25 mouse cellular contexts compared by ENCODE assay signal in the genomic region with DNA sequence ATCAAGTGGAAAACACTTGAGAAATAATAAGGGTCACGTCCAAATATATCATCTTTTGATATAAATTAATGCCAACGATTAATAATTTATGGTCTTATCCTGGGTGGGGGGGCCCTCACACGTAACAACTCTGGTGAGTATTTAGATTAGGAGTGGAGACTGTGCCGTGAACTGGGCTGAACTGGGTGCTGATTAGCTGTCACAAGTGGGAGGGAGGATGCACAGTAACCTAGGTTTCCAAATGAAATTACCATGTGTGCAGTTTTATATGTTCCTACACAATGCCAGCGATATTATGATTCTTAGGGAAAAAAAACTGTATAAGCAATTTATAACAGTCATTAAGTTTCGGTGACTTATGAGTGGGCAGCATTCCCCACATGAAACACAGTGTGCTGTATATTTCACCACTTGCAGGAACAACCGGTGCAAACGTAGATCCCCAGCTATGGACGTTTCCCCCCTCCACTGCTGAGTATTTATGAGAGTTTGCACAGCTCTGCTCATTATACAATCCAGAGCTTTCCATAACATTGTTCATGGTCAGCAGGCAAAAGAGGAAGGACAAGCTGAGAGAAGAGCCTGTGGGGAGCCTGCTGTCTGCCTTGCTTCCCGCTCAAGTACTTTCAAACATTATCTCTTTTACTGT. TPM values are rescaled to one million over a fixed set of nuclear protein-coding genes. Genes with fewer than 3 reads are reported as not detected.
A peak's percentile ranks its signal among the peaks of the same experiment; 100 is the strongest.
DNase-seq lines count a peak whose midpoint lies in the region; ATAC-seq and TF ChIP-seq lines count a peak whose summit lies in the region.
"Had no signal": no experiment of that assay in that cellular context is flagged by ENCODE, and none has a peak within 500 bp of the region (broad histone marks: within the 10 kb centered on the region; RNA-seq: fewer than 3 reads in every experiment).

No protein-coding gene starts in this region.

- ATAC-seq in hindbrain, embryonic 12.5 days (ENCODE audit: low FRiP score): peak; percentile 46; the same call in 1 of the 2 replicates
- ATAC-seq in midbrain, embryonic 12.5 days (ENCODE audit: low FRiP score, low read depth): no peak
- peak; percentile 57 for ATAC-seq in limb, embryonic 14.5 days (ENCODE audit: low FRiP score, low read depth)
- ATAC-seq: Patski had no signal

- H3K4me3 ChIP-seq in hindbrain, embryonic 12.5 days: no peak overlapping the region
- H3K4me3 ChIP-seq in hindbrain, embryonic 10.5 days: no peak overlapping the region
- H3K4me3 ChIP-seq in midbrain, embryonic 12.5 days: no peak overlapping the region
- H3K4me3 ChIP-seq in midbrain, embryonic 10.5 days: no peak overlapping the region
- no peak overlapping the region for H3K4me3 ChIP-seq in limb, embryonic 14.5 days (replicated peaks; ENCODE audit: low read length)
- H3K4me3 ChIP-seq: forebrain, embryonic 10.5 days; heart, embryonic 13.5 days; liver, embryonic 13.5 days had no signal

- no peaks in the 10 kb centered on the region for H3K36me3 ChIP-seq in hindbrain, embryonic 12.5 days
- no peaks in the 10 kb centered on the region for H3K36me3 ChIP-seq in hindbrain, embryonic 10.5 days
- H3K36me3 ChIP-seq in midbrain, embryonic 12.5 days: no peaks in the 10 kb centered on the region
- H3K36me3 ChIP-seq in midbrain, embryonic 10.5 days: no peaks in the 10 kb centered on the region
- H3K36me3 ChIP-seq in limb, embryonic 14.5 days (ENCODE audit: control insufficient read depth, insufficient read depth, low read length): no peaks in the 10 kb centered on the region
- H3K36me3 ChIP-seq: forebrain, embryonic 10.5 days; G1E; heart, embryonic 13.5 days; liver, embryonic 13.5 days had no signal

- H3K4me2 ChIP-seq in hindbrain, embryonic 12.5 days (replicated peaks): no peak overlapping the region
- no peak overlapping the region for H3K4me2 ChIP-seq in midbrain, embryonic 12.5 days (replicated peaks)
- no peak overlapping the region for H3K4me2 ChIP-seq in limb, embryonic 14.5 days (replicated peaks; ENCODE audit: low read depth, low read length, severe bottlenecking)
- H3K4me2 ChIP-seq: heart, embryonic 13.5 days; liver, embryonic 13.5 days had no signal

- no peak for TF ChIP-seq CTCF in brain, embryonic 14.5 days (IDR thresholded peaks at IDR 0.05; ENCODE audit: borderline replicate concordance, extremely low read depth, insufficient read depth, insufficient read length)

- DNase-seq in hindbrain, embryonic 10.5 days (ENCODE audit: low spot score): no peak
- DNase-seq in midbrain, embryonic 10.5 days (ENCODE audit: low spot score): no peak
- peak; percentile 37 for DNase-seq in brain, embryonic 14.5 days (ENCODE audit: low read depth)
- DNase-seq in limb, embryonic 14.5 days (ENCODE audit: low spot score): no peak
- no peak for DNase-seq in cerebellum, postnatal 25 days
- no peak for DNase-seq in layer of hippocampus, adult 9-10 months (ENCODE audit: low spot score)
- DNase-seq: adrenal gland, postnatal 36 days; B cell, adult 2 months; cerebellum, adult 11 months; gastrocnemius, postnatal 14 days; heart, adult 11 months; heart, postnatal 14 days; kidney, adult 2 months; liver, embryonic 13.5 days; lung, adult 2 months; lung, postnatal 14 days; thymus, postnatal 14 days had no signal

- TF ChIP-seq POLR2A in brain, embryonic 14.5 days (IDR thresholded peaks at IDR 0.05; ENCODE audit: borderline replicate concordance, extremely low read depth, insufficient read depth, insufficient read length, poor library complexity, severe bottlenecking): no peak
- no peak for TF ChIP-seq POLR2A in limb, embryonic 14.5 days (IDR thresholded peaks at IDR 0.05; ENCODE audit: borderline replicate concordance, extremely low read depth, insufficient read depth, insufficient read length)

- H3K27ac ChIP-seq in hindbrain, embryonic 12.5 days: 0 out of 2 replicates have a peak overlapping the region, but pooled peaks have one; percentile 12
- no peak overlapping the region for H3K27ac ChIP-seq in hindbrain, embryonic 10.5 days
- H3K27ac ChIP-seq in midbrain, embryonic 12.5 days (replicated peaks): 0 out of 2 replicates have a peak overlapping the region, but pooled peaks have one; percentile 17
- H3K27ac ChIP-seq in midbrain, embryonic 10.5 days (replicated peaks): no peak overlapping the region
- no peak overlapping the region for H3K27ac ChIP-seq in limb, embryonic 14.5 days (replicated peaks; ENCODE audit: low read depth, low read length)
- H3K27ac ChIP-seq: forebrain, embryonic 10.5 days; heart, embryonic 13.5 days; kidney, postnatal 0 days; liver, embryonic 13.5 days had no signal

- no peaks in the 10 kb centered on the region for H3K27me3 ChIP-seq in hindbrain, embryonic 12.5 days
- no peaks in the 10 kb centered on the region for H3K27me3 ChIP-seq in hindbrain, embryonic 10.5 days (ENCODE audit: insufficient read depth, poor library complexity, severe bottlenecking)
- no peaks in the 10 kb centered on the region for H3K27me3 ChIP-seq in midbrain, embryonic 12.5 days
- no peaks in the 10 kb centered on the region for H3K27me3 ChIP-seq in midbrain, embryonic 10.5 days (ENCODE audit: low read depth, poor library complexity, severe bottlenecking)
- H3K27me3 ChIP-seq in limb, embryonic 14.5 days (ENCODE audit: control insufficient read depth, insufficient read depth, low read length): no peaks in the 10 kb centered on the region
- H3K27me3 ChIP-seq: heart, embryonic 13.5 days; liver, embryonic 13.5 days had no signal

- H3K9ac ChIP-seq in hindbrain, embryonic 12.5 days: no peak overlapping the region
- no peak overlapping the region for H3K9ac ChIP-seq in midbrain, embryonic 12.5 days (replicated peaks)
- no peak overlapping the region for H3K9ac ChIP-seq in limb, embryonic 14.5 days (ENCODE audit: low read depth, low read length, severe bottlenecking)
- H3K9ac ChIP-seq: heart, embryonic 13.5 days; liver, embryonic 13.5 days had no signal

- 0 out of 2 replicates have a peak, but pooled peaks cover 9% of the 10 kb centered on the region for H3K4me1 ChIP-seq in hindbrain, embryonic 12.5 days
- no peaks in the 10 kb centered on the region for H3K4me1 ChIP-seq in hindbrain, embryonic 10.5 days (replicated peaks)
- 0 out of 2 replicates have a peak, but pooled peaks cover 4% of the 10 kb centered on the region for H3K4me1 ChIP-seq in midbrain, embryonic 12.5 days
- H3K4me1 ChIP-seq in midbrain, embryonic 10.5 days: peaks cover 4% of the 10 kb centered on the region; the same call in 1 of the 2 replicates
- H3K4me1 ChIP-seq in limb, embryonic 14.5 days (ENCODE audit: control insufficient read depth, insufficient read depth, low read length): 0 out of 2 replicates have a peak, but pooled peaks cover 9% of the 10 kb centered on the region
- H3K4me1 ChIP-seq: forebrain, embryonic 10.5 days; heart, embryonic 13.5 days; liver, embryonic 13.5 days had no signal

- WGBS in hindbrain, embryonic 12.5 days: 71% methylated on average over 10 of the region's 10 CpGs
- 87% methylated on average over 10 of the region's 10 CpGs for WGBS in hindbrain, embryonic 10.5 days
- 78% methylated on average over 10 of the region's 10 CpGs for WGBS in midbrain, embryonic 12.5 days
- WGBS in midbrain, embryonic 10.5 days: 90% methylated on average over 10 of the region's 10 CpGs
- 41% methylated on average over 10 of the region's 10 CpGs for whole genome bisulfite sequencing in limb, embryonic 14.5 days

- H3K9me3 ChIP-seq in hindbrain, embryonic 12.5 days (replicated peaks): no peaks in the 10 kb centered on the region
- no peaks in the 10 kb centered on the region for H3K9me3 ChIP-seq in hindbrain, embryonic 10.5 days
- no peaks in the 10 kb centered on the region for H3K9me3 ChIP-seq in midbrain, embryonic 12.5 days
- H3K9me3 ChIP-seq in midbrain, embryonic 10.5 days (replicated peaks): no peaks in the 10 kb centered on the region
- H3K9me3 ChIP-seq in limb, embryonic 14.5 days (ENCODE audit: control insufficient read depth, low read length): no peaks in the 10 kb centered on the region
- H3K9me3 ChIP-seq: forebrain, embryonic 10.5 days; heart, embryonic 13.5 days; liver, embryonic 13.5 days had no signal

RNA-seq across cellular contexts. Expression of gene Plpp4, which starts 40.2 kb away (rescaled TPM):
- polyA plus RNA-seq in hindbrain, embryonic 12.5 days (2016; fragmentation: Nextera tagmentation; extraction: Ambion mirVana): 2.1 and 2.8 TPM in 2 replicates
- polyA plus RNA-seq in hindbrain, embryonic 10.5 days (2016; fragmentation: Nextera tagmentation; extraction: Ambion mirVana): 1.4 and 1.6 TPM in 2 replicates
- 2.4 and 5.5 TPM in 2 replicates for polyA plus RNA-seq in midbrain, embryonic 12.5 days (2016; fragmentation: Nextera tagmentation; extraction: Ambion mirVana)
- polyA plus RNA-seq in midbrain, embryonic 10.5 days (2016; fragmentation: Nextera tagmentation; extraction: Ambion mirVana): 2.7 and 4.3 TPM in 2 replicates
- 9.9 and 13.2 TPM in 2 replicates for polyA plus RNA-seq in brain, embryonic 14.5 days (2012; rRNA removed)
- polyA plus RNA-seq in limb, embryonic 14.5 days (2012; rRNA removed): 1.1 and 1.7 TPM in 2 replicates
- polyA plus RNA-seq in limb, embryonic 14.5 days (2014; fragmentation: Nextera tagmentation; extraction: Ambion mirVana): 0.88 and 1.1 TPM in 2 replicates
- polyA plus RNA-seq: G1E; lung, adult 2 months; Patski; small intestine, adult 2 months had no signal

Comparison
In these comparisons a context has a peak if more than half of its experiments do, and no peak if none do; other contexts are left out.
1. H3K27ac ChIP-seq: peak in hindbrain, embryonic 12.5 days (single experiment) and midbrain, embryonic 12.5 days (single experiment); none in hindbrain, embryonic 10.5 days (single experiment), midbrain, embryonic 10.5 days (single experiment) and limb, embryonic 14.5 days (single experiment).